Mouse (Mus musculus) liver (tissue): Measurements from ENCODE around the gene Orai1.
"Not testable (repeated sequence)": the region's sequence is repeated elsewhere in the genome, so short reads cannot be mapped to it uniquely, and the experiment has no call there.

ENCODE experiments used
- DNase-seq: peaks from one replicate; pipeline ENCODE4 v3.0.0-alpha.2; 2020; ENCODE audit warnings: mixed read lengths

Gene Orai1

DNA sequence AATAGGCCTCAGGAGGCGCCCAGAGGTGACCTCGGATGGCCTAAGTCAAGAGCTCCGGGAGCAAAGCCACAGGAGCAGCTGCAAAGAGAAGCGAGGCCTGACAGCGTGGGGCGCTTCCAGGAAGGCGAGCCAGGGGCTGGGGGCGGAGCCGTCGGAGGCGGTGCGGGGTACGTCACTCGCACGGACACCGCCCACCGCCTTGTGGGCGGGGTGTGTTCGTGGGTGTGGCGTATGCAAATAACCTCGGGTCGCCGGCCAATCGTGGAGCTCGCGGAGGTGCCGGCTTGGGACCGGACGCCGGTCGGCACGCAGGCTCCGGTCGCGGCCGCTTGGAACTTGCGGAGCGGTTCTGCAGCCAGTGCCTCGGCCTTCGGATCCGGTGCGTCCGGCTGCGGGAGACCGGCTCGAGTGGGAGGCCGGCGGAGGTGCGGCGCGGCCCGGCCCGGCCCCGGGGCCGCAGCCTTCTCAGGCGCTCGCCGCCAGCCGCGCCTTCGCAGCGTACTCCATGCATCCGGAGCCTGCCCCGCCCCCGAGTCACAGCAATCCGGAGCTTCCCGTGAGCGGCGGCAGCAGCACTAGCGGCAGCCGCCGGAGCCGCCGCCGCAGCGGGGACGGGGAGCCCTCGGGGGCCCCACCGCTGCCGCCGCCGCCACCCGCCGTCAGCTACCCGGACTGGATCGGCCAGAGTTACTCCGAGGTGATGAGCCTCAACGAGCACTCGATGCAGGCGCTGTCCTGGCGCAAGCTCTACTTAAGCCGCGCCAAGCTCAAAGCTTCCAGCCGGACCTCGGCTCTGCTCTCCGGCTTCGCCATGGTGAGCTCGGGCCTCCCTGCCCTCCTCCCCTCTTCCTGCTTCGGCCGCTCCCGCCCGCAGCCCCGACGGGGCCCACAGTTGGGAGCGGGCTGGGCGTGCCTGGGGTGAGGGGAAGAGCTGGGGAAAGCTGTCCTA lies at the start of gene Orai1:
Orai1 (plus strand) TSS at position 322 of the 949 bp plus-strand sequence.
- DNase-seq = peak; percentile 100

DNA sequence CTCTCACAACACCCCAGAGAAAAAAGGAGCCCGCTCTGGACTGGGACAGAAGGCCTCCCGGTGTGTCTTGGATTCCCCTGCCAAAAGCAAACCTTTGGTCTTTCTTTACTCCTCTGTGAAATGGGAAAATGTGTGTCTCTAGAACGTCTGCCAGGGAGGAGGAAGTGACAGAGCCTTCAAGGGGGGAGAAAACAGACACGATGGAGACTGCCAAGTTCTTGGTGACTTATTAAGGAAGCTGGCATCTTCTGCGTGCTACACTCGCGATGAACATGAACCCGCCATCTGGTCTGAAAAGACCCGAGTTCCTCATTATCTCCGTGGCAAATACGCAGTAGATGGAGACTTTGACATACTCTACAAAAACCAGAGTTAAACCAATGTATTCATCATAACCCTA lies 49.4 kb upstream of the Orai1 start:
- DNase-seq = no peak

DNA sequence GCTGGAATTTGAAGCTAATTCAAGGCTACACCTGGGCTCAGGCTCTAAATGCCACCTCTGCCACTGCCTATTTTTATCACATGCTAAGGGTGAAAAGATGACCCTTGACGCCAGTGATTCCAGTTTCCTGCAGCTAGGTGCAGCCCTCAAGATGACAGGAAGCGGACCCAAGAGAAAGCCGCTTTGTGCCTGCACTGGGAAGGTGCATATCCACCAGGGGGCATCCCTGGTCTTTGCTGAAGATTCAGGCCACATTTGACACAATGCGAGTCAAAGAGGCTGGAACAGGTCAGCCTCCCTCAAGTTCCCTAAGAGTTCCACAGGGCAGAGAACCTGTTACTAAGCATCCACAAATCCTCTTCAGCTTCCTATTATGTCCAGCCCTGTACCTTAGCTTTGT lies 46.6 kb upstream of the Orai1 start:
- DNase-seq = peak; percentile 75

DNA sequence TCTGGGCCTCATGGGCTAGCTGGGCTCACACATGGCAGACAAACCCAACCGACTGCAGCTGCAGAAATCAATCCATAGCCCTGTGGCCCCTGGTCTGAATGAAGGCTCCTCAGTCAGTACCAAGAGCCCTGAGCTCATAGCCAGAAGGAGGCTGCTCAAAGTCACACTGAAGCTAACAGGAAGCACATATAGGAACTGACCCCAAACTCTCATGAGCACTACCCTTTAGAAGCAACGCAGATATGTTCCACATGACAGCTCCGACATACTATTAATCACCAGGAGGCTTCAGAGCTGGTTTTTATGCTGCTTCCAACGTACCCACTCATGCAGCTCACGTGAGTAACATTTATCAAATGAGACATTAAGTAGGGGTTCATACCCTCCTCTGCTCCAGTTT lies 44.8 kb upstream of the Orai1 start:
- DNase-seq = no peak

DNA sequence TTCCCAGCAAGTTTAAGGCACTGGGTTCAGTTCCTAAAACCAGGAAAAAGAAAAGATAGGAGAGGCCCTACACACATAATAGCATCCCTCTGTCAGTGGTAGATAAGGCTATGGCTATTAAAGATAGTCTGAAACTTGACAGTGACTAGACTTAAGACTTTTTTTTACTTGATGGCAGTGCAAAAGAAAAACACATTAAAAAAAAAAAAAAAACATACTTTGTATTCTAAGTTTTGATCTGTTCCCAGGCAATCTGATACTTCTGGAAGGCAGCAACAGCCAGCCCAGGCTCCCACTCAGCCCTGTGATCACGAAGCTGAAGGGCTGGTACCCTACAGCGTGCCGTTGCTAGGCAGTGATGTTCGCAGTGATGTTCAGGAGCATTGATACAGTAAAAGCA lies 43.4 kb upstream of the Orai1 start:
- no peak for DNase-seq

DNA sequence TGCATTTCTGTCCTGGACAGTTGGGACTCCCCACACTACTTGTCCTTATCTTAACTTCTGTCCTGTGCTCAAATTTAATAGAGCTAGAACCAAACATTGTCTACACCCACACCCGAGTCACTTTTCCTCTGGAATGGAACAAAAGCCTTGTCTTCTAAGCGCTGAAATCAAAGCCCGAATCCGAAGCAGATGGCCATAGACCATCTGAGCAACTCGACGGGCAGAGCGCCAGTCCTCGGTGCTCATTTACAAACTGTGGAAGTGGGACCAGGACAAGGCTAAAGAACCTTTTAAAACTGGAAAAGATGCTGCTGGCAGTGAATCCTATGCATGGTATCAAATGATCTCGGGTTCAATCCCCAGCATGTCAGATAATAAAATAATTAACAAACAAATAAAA lies 42.8 kb upstream of the Orai1 start:
- DNase-seq = no peak

DNA sequence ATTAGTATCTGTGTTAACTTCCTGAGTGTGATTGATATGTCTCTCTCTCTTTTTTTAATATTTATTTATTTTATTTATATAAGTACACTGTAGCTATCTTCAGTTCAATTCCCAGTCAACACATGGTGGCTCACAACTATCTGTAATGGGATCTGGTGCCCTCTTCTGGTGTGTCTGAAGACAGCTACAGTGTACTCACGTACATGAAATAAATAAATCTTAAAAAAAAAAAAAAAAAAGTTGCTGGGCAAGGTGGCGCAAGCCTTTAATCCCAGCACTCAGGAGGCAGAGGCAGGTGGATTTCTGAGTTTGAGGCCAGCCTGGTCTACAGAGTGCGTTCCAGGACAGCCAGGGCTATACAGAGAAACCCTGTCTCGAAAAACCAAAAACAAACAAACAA lies 40.2 kb upstream of the Orai1 start:
- not testable (repeated sequence) for DNase-seq

DNA sequence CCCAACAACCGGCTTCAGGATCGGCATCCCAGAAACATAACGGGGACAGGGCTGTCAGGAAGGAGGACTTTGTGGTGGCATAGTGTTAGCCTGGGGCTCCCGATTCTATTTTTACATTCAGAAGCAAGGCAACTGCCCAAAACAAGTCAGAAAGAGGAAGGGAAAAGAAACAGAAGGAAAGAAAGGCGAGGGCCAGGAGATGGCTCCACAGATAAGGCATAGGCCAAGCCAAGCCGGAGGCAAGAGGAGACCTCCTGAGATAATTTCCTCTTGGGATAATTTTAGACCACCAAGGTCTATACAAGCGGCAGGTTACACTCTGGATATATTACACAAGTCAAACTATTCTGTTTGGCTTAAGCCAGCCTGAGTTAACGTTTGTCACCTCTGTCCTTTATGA lies 35.9 kb upstream of the Orai1 start:
- DNase-seq = no peak

DNA sequence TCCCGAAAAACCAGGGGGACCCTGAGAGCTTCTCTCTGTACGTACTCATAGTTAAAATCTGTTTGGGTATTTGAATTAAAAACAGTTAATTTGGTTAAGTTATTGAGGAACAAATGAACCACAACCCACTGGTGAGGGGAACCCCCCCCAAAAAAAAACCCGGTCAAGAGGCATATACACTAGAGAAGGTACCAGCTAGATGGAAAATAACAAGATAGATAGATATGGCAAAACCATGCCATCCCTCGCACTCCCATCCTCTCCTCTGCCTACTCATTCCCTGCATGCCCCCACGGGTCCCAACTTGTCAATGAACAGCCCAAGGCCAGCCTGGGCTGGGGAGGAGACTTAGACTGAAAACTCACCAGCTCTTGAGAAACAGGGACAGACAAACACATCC lies 30.4 kb upstream of the Orai1 start:
- DNase-seq = no peak

DNA sequence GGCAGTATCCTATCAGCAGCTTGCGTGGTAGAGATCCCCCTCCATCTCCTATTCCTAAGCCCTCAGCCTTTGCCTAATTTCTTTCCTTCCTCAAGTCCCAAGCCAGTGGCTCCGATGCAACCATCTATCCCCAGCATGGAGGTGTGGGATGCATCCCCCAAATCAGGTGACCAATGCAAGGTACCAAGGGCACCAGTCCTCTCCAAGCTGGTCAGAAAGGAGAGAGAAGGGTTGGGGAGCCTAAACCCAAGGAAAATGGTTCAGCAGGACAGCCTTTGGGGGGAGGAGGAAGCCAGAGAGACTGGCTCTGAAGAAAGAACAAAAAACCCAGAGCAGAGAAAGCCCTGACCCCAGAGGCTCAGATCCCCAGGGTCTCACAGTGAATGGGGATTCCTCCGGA lies 29.6 kb upstream of the Orai1 start:
- no peak for DNase-seq

DNA sequence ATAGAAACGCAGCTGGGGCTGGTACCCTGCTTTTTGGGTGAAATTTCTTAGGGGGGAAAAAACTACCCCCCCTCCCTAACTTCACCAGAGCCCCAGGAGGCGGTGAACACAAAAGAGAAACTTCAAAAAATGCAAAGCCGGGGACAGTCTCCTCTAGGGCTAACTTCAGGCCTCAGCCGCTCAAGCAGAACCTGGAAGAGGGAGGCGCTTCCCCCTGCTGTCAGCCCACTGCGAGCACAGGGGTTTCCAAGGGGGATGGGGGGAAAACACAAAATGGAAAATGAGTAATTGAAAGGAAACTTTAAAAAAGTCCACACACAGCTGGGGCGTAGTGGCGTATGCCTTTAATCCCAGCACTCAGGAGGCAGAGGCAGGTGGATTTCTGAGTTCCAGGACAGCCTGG lies 28.8 kb upstream of the Orai1 start:
- no peak for DNase-seq

DNA sequence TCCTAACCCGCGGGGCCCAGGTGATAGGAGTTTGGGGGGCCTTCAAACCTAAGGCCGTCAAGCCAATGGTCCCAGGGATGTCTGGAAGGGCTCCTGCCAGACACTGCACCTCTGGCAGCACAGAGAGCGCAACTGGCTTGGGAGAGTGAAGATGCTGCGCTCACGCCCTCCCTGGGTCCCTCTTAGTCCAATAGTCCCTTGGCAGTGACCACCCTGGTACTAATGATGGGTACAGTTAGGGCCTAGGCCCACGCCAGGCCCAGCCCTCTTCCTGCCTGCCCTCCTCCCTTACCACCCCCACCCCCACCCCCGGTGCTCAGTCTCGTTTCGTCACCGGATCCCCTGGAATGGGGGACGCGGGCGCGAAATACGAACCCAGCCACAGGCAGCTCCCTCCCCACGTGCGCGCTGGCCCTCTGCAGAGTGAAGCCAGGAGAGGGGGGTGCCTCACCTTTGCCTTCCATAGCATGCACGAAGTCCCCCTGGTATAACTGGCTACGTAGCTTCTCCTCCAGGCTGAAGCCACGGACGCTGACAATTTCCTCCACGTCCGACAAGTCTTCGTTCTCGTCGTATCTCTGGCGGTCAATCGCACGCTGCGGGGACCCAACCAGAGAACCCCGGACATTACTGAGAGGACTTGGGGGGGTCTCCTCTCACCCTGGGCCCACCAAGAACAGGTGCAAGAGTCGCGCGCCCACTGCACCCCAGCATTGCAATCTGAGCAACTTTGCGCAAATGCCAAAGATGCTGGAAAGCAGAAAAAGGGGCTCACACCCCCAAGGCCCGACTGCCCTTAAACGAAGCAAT lies 27.5 kb upstream of the Orai1 start:
- peak; percentile 31 for DNase-seq

DNA sequence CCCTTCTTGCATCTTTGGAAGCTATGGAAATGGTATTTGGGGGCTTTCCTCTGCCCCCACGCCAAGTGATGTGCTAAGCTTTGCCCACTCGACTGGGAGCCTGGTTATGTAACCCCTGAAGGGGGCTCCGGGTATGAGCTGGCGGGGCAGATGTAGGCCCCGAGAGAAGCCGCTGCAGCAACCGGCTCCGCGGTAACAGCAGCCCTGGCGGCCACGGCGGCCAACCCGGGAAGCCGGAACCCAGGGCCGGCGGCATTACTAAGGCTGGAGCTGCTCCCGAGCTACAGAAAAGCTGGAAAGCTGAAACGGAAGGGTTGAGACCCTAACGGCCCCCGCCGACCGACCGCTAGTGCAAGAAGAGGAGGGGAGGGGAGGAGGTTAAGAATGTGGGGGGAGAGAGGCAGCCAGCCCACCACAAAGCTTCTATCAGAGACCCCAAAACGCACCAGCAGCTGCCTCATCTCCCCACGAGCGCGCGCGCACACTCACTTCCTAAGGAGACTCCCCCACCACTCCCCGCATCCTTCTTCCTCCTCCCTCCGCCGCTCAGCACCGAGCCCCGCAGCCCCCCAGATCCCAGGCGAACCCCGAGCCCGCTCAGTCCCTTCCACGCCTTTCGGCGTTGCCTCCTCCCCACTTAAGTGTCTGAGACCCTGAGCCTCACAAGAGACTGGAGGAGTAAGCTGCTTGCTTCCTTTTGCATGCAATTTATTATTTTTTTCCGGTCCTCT lies 26.7 kb upstream of the Orai1 start:
- peak; percentile 45 for DNase-seq

DNA sequence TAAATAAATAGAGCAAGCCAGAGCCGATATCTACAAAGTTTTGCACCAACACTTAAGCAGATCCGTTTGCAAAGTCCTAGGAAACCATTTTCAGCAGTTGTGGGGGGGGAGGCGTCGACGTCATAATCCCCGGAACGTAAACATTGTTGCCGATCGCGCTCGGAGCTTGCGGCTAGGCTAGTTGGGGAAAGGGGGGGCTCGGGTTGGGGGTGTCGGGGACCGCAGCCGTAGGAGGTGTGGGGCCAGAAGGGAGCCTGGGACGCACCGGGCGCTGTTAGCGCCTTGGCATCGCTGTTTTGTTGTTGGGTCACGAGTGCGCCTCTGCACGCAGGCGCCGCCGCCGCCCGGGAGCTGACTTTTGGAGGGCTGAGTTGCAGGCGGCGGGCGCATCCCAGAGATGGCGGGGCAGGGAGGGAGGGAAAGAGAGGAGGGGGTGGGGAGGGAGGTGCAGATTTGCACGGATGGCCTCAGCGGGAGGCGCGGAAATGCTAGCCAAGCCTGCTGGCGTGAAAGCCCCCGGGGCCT lies 25.8 kb upstream of the Orai1 start:
- peak; percentile 68 for DNase-seq

DNA sequence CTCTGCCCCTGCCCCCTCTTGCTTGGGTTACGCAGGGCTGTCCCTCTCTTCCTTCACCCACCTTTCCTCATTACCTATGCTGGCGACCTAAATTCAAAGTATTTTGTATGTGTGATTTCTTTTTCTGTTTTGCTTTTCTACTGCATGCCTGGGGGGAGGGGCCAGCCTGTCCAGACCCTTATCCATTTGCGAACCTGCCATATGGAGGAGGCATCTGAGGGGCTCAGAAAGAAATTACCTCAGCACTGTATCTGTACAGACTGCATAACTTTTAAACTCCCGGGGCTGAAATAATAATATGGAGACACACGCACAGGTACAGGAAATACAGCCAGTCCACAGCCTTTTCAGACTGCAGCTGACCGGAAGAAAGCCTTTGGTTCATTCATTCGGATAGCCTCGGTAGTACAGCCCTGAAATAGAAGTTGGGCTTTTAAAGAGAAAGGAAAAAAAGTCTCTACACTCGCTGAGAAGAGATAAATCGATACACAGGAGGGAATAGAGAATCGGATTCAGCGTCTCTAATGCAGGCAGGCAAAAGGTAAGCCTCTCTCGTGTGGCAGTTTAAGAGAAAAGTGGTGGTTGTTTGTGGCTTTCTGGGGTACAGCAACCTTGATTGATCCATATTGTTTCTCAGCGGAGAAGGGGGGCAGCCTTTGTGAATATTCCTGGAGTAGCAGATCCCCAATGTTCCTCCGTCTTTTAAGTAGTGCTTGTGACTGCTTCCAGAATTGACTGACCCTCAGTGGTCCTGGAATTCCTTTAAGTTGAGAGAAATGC lies 25.1 kb upstream of the Orai1 start, which contains the start of gene Kdm2b:
Kdm2b (minus strand) TSS at position 273 of the 780 bp plus-strand sequence.
- no peak for DNase-seq

DNA sequence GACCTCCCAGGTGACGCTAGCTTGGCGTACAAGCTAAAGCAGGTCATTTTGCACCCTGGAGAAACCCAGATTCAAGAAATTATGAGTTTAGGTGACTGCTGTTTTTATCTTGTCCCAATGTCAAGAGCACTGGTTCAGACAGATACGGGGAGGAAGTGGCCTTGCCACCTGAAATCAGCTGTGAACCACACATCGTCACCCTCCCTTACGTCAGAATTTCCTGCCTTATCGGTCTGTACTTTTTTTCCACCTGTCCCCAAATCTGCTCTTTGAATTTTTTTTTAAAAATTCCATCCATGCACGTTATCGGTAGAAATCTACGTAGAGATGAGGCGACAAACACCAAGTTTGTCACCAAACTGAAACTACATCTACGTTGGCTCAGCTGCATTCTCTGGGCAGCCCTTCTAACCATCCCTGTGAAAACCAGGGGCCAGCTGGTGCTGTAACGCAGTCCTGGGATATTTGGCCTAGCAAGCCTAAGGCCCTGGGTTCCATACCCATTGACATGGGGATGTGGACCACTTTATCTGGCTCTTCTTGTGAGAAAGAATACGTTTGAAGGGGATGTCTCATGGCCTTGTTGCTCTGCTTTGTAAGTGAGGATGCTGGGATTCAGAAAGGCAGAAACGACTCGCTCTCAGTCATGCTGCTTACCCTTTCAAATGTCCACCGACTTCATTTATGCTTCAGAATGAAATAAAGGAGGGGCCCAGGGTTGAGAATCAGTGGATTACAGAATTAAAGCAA lies 24.3 kb upstream of the Orai1 start:
- DNase-seq = no peak

DNA sequence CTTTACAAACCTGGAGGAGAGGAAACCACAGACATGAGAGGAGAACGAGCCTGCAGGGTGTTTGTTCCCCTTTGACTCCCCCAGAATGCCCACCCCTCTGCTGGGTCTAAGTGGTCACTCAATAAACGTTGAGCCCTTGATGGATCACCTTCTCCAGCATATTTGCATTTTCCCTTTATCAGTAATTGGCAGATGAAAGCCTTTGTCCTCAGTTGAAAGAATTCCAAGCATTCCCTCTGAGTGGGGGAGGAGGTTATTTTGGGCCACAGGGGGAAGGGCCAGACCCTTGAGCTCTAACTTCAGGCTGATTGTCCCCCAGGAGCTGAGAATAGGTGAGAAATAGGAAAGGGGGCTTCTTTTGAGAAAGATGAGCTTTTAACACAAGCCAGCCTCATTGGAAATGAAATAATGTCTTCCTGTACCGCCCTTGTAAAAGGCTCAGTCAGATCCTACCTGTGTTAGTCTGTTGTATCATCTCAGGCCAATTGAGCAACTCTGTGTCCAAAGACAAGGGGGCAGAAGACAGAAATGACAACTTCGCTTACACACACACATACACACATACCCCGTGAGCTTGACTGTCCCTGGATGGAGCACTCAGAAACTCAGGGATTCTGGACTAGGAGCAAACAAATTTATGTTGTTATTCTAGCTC lies 23.4 kb upstream of the Orai1 start:
- no peak for DNase-seq

DNA sequence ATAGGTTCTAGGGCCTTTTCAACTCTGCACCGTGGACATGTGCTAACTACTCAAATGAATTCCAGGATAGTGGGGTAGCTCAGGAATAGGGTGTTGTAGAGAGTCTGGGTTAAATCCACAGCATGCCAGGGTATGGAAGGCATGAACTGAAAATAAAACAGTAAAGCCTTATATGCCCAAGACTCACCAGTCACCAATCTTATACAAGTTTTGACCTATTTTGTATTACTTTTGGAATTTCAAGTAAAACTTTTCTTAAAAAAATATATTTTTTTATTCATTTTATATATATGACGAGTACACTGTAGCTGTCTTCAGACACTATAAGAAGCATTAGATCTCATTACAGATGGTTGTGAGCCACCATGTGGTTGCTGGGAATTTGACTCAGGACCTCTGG lies 21.1 kb upstream of the Orai1 start:
- DNase-seq = no peak

DNA sequence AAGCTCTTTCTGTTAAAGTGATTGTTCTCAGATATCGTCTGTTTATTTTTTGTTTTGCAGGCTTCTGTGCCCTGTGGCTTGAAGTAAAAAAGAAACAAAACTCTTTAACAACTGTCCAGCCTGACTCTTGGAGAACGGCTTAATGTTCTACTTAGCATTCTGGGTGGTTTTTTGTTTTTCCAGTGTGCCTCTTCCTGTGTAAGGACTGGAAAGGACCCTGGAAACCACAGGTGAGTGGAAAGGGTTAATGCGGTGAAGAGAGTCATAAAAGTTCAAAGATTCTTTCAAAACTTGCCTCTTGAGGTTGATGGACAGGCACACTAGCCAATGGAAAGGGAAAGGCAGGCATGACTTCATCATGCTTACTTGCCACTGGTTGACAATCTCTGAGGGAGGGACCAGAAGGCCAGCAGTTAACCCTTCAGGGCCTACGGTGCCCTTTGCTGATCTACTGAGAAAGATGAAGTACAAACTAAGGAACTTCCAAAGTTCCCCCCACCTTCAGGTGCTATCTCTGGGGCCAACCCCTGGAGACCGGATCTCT lies 20.5 kb upstream of the Orai1 start:
- peak; percentile 88 for DNase-seq

DNA sequence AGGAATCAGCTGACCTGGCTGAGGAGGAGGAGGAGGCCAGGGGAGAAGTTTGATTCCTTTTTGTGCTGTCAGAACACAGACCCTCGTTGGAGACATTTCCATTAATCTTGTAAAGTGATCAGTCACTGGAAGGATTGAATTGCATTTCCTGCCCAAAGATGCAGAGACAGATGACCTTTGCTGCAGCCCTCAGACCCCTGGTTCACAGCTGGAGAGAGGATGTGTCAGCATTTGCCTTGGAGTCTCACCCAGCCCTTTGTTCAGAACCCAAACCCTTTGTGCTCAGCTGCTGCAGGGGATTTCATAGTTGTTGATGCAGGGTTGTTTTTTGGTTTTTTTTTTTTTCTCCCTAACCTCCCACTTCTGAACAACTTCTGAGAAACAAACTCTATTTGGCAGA lies 20.0 kb upstream of the Orai1 start:
- DNase-seq = no peak
